Mouse (Mus musculus) left cerebral cortex, postnatal 10 days (tissue): ENCODE data around the gene Acyp1. TPM values are rescaled to one million over a fixed set of nuclear protein-coding genes. Genes with fewer than 3 reads are reported as not detected.

Experiments used
- DNase-seq, 2 experiments: peaks; one replicate each; pipeline ENCODE4 v3.0.0; 2021 to 2022; ENCODE audit warnings: low spot score in 2 of 2, mixed read lengths in 1 of 2; ENCODE audit errors: extremely low spot score in 1 of 2
- intact Hi-C: fragments of 180-260 bp; cut with DNase I; formaldehyde crosslinking; loops from one replicate; pipeline ENCODE4 v1.15.1; 2025
- total RNA-seq, 2 experiments: library from RNA; stranded (reverse); gene quantifications; 2 replicates each; pipeline ENCODE4 v1.2.3; 2021

Acyp1 gene
- total RNA-seq = 10 to 100 TPM; 19.2 to 23.1 TPM

DNA sequence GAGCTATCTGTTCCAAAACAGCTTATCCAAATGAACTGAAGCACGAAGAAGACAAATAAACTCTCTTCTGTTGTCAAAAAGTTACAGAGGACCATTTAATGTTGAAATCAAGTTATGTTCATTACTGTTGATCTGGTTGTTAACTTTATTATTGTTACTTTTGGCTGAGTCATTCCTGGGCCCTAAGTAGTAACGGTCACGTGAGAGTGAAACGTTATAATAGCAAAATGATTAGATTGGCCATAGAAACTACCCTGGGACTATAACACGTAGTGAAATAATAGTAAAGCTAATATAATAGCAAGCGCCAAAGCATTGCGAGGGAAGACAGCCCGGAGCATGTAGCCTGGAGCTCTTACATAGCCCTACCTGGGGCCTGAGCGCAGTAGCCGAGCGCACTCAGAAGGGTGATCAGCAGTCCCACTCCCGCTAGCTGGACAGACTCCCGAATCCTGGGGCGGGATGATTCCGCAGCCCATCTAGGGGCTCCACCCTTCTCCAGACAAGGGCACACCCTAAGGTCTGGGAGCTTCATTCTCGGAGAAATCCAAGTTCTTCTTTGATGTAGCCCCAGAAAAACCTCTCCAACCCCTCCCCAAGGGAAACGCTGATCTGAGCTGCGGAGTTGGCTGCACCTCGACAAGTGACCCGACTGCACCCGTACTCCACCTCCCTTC lies at the start of gene Acyp1:
Gene Acyp1, minus strand, starts transcription at position 630 of the 677 bp plus-strand sequence.
- intact Hi-C loops = loop anchor here (2.0 to 5.0 kb wide), 2 partner anchors 121 to 143 kb away; no protein-coding TSS in a partner anchor
- peak in 1 of 2 experiments; percentile 56 for DNase-seq

- no peak for DNase-seq
- intact Hi-C loops = loop anchor here (10.0 kb wide), 1 partner anchor 477 kb away; no protein-coding TSS in a partner anchor
Measured at GRCm38 (mm10) chr12:85337567-85338311, 49.5 kb upstream of the Acyp1 start.

GRCm38 (mm10) chr12:85330153-85330552 lies 41.9 kb upstream of the Acyp1 start:
- no peak for DNase-seq

GRCm38 (mm10) chr12:85308651-85309050 lies 20.4 kb upstream of the Acyp1 start:
- intact Hi-C loops = no loop called here
- DNase-seq = no peak

More at GRCm38 (mm10) chr12:85330153-85330552, 41.9 kb upstream of the Acyp1 start:
- intact Hi-C loops = loop anchor here (10.0 kb wide), 1 partner anchor 485 kb away; no protein-coding TSS in a partner anchor

DNA sequence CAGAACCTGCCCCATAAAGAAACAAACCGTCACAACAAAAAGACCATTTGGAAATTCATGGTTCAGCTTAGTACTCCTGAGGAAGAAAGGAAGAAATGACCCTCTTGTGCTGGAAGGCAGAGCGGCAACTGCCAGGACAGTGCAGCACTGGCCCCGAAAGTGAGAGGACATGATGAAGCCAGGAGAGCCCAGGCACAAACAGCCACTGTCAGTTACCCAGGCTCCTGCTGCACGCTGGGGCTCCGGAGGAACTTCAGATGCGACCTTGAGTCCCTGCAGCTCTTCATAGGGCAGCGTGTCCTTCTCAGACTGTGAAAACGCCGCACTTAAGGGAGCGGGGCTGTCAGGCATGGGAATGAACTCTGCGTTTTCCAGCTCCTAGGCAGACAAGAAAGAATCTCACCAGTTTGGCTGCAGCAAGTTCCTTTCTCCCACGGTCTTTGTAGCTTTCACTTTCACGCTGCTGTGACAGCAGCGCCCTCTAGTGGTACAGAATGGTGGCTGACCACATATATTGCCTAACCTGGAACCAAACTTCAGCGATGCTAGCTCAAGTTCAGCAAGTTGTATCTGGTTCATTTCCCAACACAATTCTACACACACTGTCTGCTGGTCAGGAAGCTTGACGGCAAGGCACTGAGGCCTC lies 17.1 kb upstream of the Acyp1 start:
- intact Hi-C loops = loop anchor here (2.0 kb wide), 1 partner anchor 163 kb away; no protein-coding TSS in a partner anchor
- DNase-seq = peak; percentile 80 to 87

- no peak for DNase-seq
- intact Hi-C loops = loop anchor here (2.0 to 5.0 kb wide), 2 partner anchors 142 to 162 kb away; no protein-coding TSS in a partner anchor
Measured at GRCm38 (mm10) chr12:85304725-85305124, 16.5 kb upstream of the Acyp1 start.

GRCm38 (mm10) chr12:85303256-85303655 lies 15.0 kb upstream of the Acyp1 start:
- DNase-seq = no peak
- intact Hi-C loops = loop anchor here (5.0 kb wide), 1 partner anchor 141 kb away; no protein-coding TSS in a partner anchor

DNA sequence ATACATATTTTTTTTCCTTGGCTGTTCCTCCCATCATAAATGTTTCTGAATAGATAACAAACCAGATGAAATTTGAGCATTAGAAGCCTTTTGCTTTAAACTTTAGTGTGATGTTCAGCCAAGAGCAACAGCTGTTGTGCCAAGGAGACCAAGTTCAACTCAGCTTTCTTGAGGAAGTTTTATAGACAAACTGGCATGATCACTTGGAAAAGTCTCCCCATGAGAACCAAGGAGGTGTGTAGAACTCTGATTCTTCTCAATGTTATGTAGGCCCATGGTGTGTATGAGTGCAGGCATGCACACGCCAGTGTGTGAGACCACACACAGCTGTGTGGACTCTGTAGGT lies 10.6 kb upstream of the Acyp1 start:
- DNase-seq = no peak

DNA sequence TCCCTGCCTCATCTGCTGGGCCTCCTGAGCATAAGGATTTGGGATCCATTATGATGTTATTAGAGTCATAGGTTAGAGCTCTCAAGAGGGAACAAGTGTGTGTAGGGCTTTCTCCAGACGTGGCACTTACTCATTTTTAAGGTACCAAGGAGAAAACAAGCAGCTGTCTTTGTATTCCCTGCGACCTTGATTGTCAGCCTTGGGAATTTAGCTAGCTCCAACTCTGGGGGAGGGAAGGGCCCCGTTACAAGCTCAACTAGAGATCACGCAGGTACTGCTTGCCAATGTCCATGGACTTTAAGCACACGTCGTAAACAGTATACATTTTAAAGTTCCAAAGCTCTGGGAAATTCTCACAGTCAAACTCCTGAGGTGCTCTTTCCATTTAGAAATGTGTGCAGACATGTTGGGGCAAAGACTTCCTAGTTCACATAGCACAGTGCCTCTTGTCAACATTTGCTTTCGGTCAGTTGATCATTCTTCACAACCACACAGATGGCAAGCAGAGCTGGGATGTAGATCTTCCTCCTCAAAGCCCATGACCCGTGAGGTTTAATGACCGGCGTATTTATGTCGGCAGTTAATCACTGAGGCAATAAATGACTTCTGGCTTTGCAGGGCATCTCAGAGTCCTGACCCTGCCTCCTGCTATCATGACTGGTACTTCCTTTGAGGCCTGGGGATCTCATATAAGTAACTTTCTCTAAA lies 10.0 kb upstream of the Acyp1 start:
- DNase-seq = no peak
- intact Hi-C loops = no loop called here

More for the DNA sequence above, 10.6 kb upstream of the Acyp1 start:
- intact Hi-C loops = no loop called here

- intact Hi-C loops = no loop called here
Measured at GRCm38 (mm10) chr12:85297345-85297997, 9.2 kb upstream of the Acyp1 start.

DNA sequence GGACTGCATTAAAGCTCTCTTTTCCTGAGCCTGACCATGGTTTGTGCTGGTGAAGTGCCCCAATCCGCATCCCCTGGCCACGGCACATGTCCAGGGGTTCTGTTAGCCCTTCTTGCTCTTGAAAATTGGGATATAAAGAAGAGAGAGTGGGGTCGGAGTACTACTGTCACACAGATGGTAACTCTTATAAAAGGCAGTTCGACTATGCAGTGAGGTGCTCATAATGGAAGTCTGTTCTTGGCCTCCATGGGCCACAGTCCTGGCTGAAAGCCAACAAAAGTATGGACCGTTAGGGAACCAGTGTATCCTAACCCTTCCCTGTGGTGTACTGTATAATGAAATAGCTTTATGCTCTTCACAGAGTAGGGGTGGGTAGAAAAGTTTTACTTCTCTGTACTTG lies 8.7 kb upstream of the Acyp1 start:
- intact Hi-C loops = no loop called here

More at GRCm38 (mm10) chr12:85297345-85297997, 9.2 kb upstream of the Acyp1 start:
- DNase-seq = no peak

DNA sequence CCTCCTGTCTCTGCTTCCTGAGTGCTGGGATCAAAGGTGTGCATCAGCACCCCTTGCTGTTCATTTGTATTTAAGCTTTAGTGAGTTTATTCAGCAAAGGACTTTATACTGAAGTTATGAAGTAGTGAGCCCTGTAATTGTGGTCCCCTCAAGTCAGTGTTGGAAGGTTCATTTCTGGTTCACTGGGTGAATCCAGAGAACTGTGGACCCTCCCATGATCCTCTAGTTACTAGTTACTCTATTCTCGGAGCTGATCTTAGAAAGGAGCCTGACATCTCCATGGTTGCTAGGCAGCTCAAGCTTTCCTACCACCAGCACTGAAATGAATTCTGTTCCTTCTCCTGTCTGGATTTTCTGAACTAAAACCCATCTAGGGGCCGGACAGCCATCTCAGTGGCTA lies 7.3 kb upstream of the Acyp1 start:
- intact Hi-C loops = no loop called here
- DNase-seq = no peak

More for the DNA sequence above, 8.7 kb upstream of the Acyp1 start:
- no peak for DNase-seq

- no peak for DNase-seq
- intact Hi-C loops = no loop called here
Measured at GRCm38 (mm10) chr12:85292906-85293305, 4.7 kb upstream of the Acyp1 start.

DNA sequence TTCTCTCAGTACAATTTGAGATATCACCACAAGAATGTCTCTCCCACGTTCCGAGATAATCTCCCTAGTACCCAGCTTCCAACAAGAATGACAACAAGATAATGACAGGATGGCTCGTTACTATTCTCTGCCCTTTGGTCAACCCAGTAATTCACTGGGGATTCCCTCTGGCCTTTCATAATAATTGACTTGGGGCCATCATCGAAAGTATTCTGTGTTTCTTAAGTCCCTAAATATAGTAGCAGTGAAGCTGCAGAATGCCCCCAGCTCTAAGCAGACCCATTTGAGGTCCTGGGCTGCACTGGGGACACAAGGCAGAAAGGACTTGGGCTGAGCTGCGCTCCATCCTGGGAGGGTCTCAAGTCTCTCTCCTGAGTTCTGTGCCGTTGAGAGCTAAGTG lies 4.0 kb upstream of the Acyp1 start:
- intact Hi-C loops = no loop called here
- no peak for DNase-seq

GRCm38 (mm10) chr12:85291541-85291940 lies 3.3 kb upstream of the Acyp1 start:
- intact Hi-C loops = no loop called here
- no peak for DNase-seq

DNA sequence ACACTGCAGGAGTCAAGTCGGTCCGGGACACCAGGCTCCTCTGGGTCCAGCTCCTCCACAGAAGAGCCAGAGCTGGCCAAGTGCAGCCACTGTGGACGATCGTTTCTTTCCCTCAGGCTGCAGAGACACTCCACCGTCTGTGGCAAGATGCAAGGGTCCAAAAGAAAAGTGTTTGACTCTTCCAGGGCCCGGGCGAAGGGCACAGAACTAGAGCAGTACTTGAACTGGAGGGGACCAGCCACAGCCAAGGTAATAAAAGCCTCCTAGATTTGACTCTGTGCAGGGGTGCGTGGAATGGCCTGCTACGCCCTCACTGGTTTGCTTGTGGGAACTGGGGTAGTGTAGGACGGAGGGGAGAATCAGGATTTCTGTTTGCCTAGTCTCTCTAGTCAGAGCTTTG lies 2.4 kb upstream of the Acyp1 start:
- intact Hi-C loops = no loop called here
- DNase-seq = no peak

- intact Hi-C loops = loop anchor here (2.0 to 5.0 kb wide), 2 partner anchors 122 to 145 kb away; no protein-coding TSS in a partner anchor
- no peak for DNase-seq
Measured at GRCm38 (mm10) chr12:85289157-85290000, 1.1 kb upstream of the Acyp1 start.
